Mouse (Mus musculus) myocyte (in vitro differentiated cells): Measurements from ENCODE around the gene Olig3.

Experiments used
- POLR2A ChIP-seq: IDR thresholded peaks from one replicate; pipeline ENCODE4 v1.6.1; 2011; ENCODE audit warnings: low read depth, mild to moderate bottlenecking, control low read depth, moderate library complexity; ENCODE audit not compliant: insufficient read length
- TCF12 ChIP-seq: IDR thresholded peaks from one replicate; pipeline ENCODE4 v1.6.1; 2011; ENCODE audit warnings: mild to moderate bottlenecking, control low read depth; ENCODE audit not compliant: poor library complexity, insufficient read depth, severe bottlenecking

GRCm38 (mm10) chr10:19384176-19384575, 27.8 kb downstream of the Olig3 start:
- TF ChIP-seq TCF12 (no peak), POLR2A (no peak)
